Mouse (Mus musculus): ENCODE data around the gene Zfp653. TPM values are rescaled to one million over a fixed set of nuclear protein-coding genes. Genes with fewer than 3 reads are reported as not detected.

Gene Zfp653
- total and polyA plus RNA-seq, 3 experiments = 9.0 to 11.4 (median 10.4) TPM

DNA sequence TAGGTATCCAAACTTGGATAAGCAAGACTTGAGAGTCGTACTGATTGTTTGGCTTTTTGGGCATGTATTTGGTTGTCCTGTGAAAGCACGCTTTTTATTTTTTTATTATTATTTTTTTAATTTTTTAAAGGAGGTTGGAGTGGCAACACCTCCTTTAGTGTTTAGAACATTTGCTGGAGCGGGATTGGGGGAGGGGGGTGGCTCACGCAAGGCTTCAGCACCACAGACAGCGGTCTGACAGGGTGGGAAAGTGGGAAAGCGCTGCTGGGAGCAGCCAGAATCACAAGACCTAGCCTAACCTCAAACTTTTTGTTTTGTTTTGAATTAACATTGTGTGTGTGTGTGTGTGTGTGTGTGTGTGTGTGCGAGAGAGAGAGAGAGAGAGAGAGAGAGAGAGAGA lies 17.5 kb downstream of the Zfp653 start:
- Histone ChIP-seq H3K79me2 (replicated peaks; ENCODE audit: control insufficient read depth, extremely low read depth, insufficient read depth, poor library complexity, severe bottlenecking) (no peaks in the 10 kb centered on the region), H3K4me1 (ENCODE audit: control insufficient read depth in 1 of 2, insufficient read depth in 2 of 2) (no peaks in the 10 kb centered on the region), H3K4me2 (ENCODE audit: insufficient read depth, low read depth, poor library complexity, severe bottlenecking) (no peak overlapping the region), H3K4me3 (replicated peaks in 1 of 3; ENCODE audit: low read depth in 2 of 3, low read length in 2 of 3, poor library complexity in 1 of 3) (no peak overlapping the region), H3K27ac (ENCODE audit: insufficient read depth, low read depth) (no peak overlapping the region), H3K36me3 (replicated peaks in 1 of 2; ENCODE audit: control insufficient read depth in 1 of 2, insufficient read depth in 1 of 2, low read length in 1 of 2) (peaks cover 25 to 42% of the 10 kb centered on the region in 2 experiments), H3K9ac (ENCODE audit: insufficient read depth, low read depth) (no peak overlapping the region), H3K9me3 (replicated peaks; ENCODE audit: low read length) (peaks cover 2% of the 10 kb centered on the region), H3K27me3 (replicated peaks) (no peaks in the 10 kb centered on the region)
- in situ Hi-C loops (cut with MboI; ENCODE audit: low pct_ligation_motif_present, low pct_unique_long_range_greater_than_20kb, low sequenced_read_pairs) = no loop called here
- DNase-seq (ENCODE audit: extremely low read depth) = no peak
- dilution Hi-C loops (cut with MboI; ENCODE audit: extremely low pct_ligation_motif_present, extremely low pct_unique_long_range_greater_than_20kb, low sequenced_read_pairs) = no loop called here
- no peak for TF ChIP-seq PAX5 (IDR thresholded peaks at IDR 0.05; ENCODE audit: low read length)
- no peak for TF ChIP-seq POLR2AphosphoS2 (IDR thresholded peaks at IDR 0.05; ENCODE audit: low read depth, low read length)
- TF ChIP-seq SMC3 (IDR thresholded peaks at IDR 0.05; ENCODE audit: low read depth, low read length) = no peak
- TF ChIP-seq USF1 (IDR thresholded peaks at IDR 0.05; ENCODE audit: low read depth, low read length) = no peak
- no peak for TF ChIP-seq ETS1 (conservative IDR thresholded peaks at IDR 0.05; ENCODE audit: low read depth, low read length)
- no peak for TF ChIP-seq POLR2A (IDR thresholded peaks at IDR 0.05; ENCODE audit: low read depth, low read length)
- TF ChIP-seq JUN (IDR thresholded peaks at IDR 0.05; ENCODE audit: insufficient read depth, low read depth, low read length) = no peak
- no peak for TF ChIP-seq RAD21 (IDR thresholded peaks at IDR 0.05; ENCODE audit: low read depth, low read length)
- no peak for TF ChIP-seq MAX (IDR thresholded peaks at IDR 0.05; ENCODE audit: low read length)
- no peak for TF ChIP-seq EP300 (IDR thresholded peaks at IDR 0.05; ENCODE audit: low read length)
- TF ChIP-seq MEF2A (IDR thresholded peaks at IDR 0.05; ENCODE audit: borderline replicate concordance, low read depth, low read length) = no peak
- no peak for TF ChIP-seq USF2 (conservative IDR thresholded peaks at IDR 0.05; ENCODE audit: low read depth, low read length)

DNA sequence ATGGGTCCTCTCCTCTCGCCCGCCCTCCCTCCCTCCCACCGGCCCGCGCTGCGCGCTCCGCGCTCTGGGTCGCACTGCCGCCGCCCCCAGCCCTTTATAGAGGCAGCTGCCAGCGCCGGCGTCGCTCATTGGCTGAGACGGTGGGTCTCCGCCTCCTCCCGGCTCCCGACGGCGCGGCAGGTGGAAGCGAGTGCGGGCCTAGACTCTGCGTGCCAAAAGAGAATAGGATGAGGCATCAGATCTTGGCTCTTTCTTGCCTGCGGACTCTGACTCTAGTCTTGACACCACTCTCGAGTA lies 19.3 kb downstream of the Zfp653 start, which contains the start of gene Elavl3:
Elavl3 (minus strand) TSS at position 66 of the 297 bp plus-strand sequence.
- Histone ChIP-seq H3K9ac (ENCODE audit: insufficient read depth, low read depth) (no peak within 1 kb of the TSS), H3K27ac (ENCODE audit: insufficient read depth, low read depth) (no peak within 1 kb of the TSS), H3K4me3 (replicated peaks in 1 of 3; ENCODE audit: low read depth in 2 of 3, low read length in 2 of 3, poor library complexity in 1 of 3) (no peak within 1 kb of the TSS), H3K27me3 (replicated peaks) (no peaks in the 10 kb centered on the region), H3K9me3 (replicated peaks; ENCODE audit: low read length) (peaks cover 2% of the 10 kb centered on the region), H3K36me3 (replicated peaks in 1 of 2; ENCODE audit: control insufficient read depth in 1 of 2, insufficient read depth in 1 of 2, low read length in 1 of 2) (peaks cover 12 to 24% of the 10 kb centered on the region in 2 experiments), H3K79me2 (replicated peaks; ENCODE audit: control insufficient read depth, extremely low read depth, insufficient read depth, poor library complexity, severe bottlenecking) (no peaks in the 10 kb centered on the region), H3K4me1 (ENCODE audit: control insufficient read depth in 1 of 2, insufficient read depth in 2 of 2) (no peaks in the 10 kb centered on the region), H3K4me2 (ENCODE audit: insufficient read depth, low read depth, poor library complexity, severe bottlenecking) (no peak within 1 kb of the TSS)
- DNase-seq (ENCODE audit: extremely low read depth) = no peak
- dilution Hi-C loops (cut with MboI; ENCODE audit: extremely low pct_ligation_motif_present, extremely low pct_unique_long_range_greater_than_20kb, low sequenced_read_pairs) (no loop called here), in situ Hi-C loops (cut with MboI; ENCODE audit: low pct_ligation_motif_present, low pct_unique_long_range_greater_than_20kb, low sequenced_read_pairs) (no loop called here)
- TF ChIP-seq MAFK (IDR thresholded peaks at IDR 0.05; ENCODE audit: insufficient replicate concordance, low read length) (no peak), JUND (conservative IDR thresholded peaks at IDR 0.05; ENCODE audit: low read depth, low read length) (no peak), EP300 (IDR thresholded peaks at IDR 0.05; ENCODE audit: low read length) (no peak), ZKSCAN1 (IDR thresholded peaks at IDR 0.05; ENCODE audit: borderline replicate concordance, low read depth, low read length) (no peak), ZMIZ1 (IDR thresholded peaks at IDR 0.05; ENCODE audit: low read depth, low read length) (no peak)
